Mouse (Mus musculus) myocyte (in vitro differentiated cells): ENCODE results near the gene Gm49673. TPM values are rescaled to one million over a fixed set of nuclear protein-coding genes. Genes with fewer than 3 reads are reported as not detected.
"Not testable (repeated sequence)": the region's sequence is repeated elsewhere in the genome, so short reads cannot be mapped to it uniquely, and the experiment has no call there.

Experiments used
- H3K27me3 ChIP-seq: one replicate; pipeline ENCODE4 v1.6.1; 2011; ENCODE audit not compliant: control insufficient read depth, insufficient read depth, insufficient read length
- H3K36me3 ChIP-seq: one replicate; pipeline ENCODE4 v1.6.1; 2011; ENCODE audit not compliant: control insufficient read depth, insufficient read depth
- H3K4me2 ChIP-seq: one replicate; pipeline ENCODE4 v1.6.1; 2011; ENCODE audit warnings: low read depth, control low read depth
- H3K4me3 ChIP-seq: one replicate; pipeline ENCODE4 v1.5.1; 2011; ENCODE audit warnings: mild to moderate bottlenecking, control low read depth, moderate library complexity
- H3K79me2 ChIP-seq: one replicate; pipeline ENCODE4 v1.6.1; 2011; ENCODE audit not compliant: control insufficient read depth, insufficient read depth
- H3ac ChIP-seq: one replicate; pipeline ENCODE4 v1.6.1; 2011; ENCODE audit not compliant: control insufficient read depth, insufficient read length
- CEBPB ChIP-seq: IDR thresholded peaks from 2 replicates; pipeline ENCODE4 v1.6.1; 2011; ENCODE audit warnings: mild to moderate bottlenecking, moderate library complexity; ENCODE audit not compliant: poor library complexity, insufficient read depth, severe bottlenecking
- polyA plus RNA-seq: library from polyadenylated mRNA; unstranded; fragments of >200 nt; fragmentation: generic; extraction: Trizol; gene quantifications from one replicate; pipeline ENCODE4 v1.2.1, GENCODE M21; 2012; ENCODE audit warnings: missing spikeins

Gene Gm49673
- polyA plus RNA-seq, 1 experiment: not detected

DNA sequence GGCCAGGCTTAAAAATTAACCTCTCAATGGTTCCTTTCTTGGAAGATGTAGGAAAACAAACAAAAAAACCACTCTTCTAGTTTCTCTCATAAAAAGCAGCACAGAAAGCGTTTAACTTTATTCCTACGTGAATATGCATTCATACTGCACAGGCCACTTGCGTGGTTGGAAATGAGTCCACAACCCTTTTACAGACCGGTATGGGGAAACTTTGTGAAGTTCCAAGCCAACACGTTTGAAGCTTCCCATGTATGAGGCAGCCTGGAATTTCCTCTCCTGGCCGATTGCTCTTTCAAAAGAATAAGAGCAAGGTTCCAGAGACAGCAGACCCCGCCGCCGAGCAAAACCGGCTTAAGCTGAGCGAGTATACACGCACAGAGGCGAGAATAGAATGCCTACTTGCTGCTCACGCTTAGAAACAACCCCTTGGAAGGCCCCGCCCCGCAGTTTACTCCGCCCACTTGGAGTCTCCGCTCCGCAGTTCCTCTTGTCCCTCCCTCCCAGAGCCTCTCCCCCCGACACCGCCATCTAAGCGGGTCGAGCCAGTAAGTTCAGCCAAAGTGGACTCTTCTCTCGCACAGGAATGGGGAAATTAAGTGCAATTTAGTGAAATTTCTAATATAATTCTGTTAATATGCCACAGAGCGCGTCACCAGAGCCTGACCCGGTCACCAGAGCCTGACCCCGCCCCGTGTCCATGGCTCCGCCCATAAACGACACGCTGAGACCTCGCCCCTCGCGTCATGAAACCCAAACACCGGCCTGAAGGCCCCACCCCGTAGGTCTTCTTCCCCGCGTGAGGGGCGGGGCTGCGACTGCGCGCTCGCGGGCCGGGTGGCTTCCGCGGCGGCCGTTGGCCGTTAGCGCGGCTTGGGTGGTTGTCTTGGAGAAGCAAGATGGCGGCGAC, 17.4 kb upstream of the Gm49673 start, which contains the start of gene Fgfr1op:
TSS of gene Fgfr1op (plus strand) at position 801 of the 907 bp plus-strand sequence.
- Histone ChIP-seq H3ac (peak within 1 kb of the TSS; percentile 53), H3K4me3 (peak within 1 kb of the TSS; percentile 31), H3K4me2 (peak within 1 kb of the TSS; percentile 80)
- H3K36me3 ChIP-seq, H3K79me2 ChIP-seq, H3K27me3 ChIP-seq: not testable (repeated sequence)

DNA sequence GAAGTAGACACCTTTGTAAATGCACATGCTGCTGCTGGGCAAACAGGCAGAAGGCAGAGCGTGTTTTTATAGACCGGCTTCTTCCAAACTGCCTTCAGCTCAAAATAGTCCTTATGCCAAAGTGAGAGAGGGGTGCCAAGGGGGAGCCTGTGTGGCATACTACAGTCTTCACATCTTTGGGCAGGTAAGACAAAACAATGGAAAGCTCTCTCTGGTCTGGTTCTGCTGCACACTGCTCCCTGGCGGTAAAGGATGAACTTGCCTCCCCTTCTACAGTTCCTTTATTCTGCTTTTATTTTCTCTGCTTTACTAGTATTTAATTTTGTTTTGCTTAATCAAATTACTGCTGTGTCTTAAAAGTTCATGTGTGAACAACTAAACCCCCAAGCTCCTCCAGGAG, 13.4 kb upstream of the Gm49673 start:
- not testable (repeated sequence) for H3K79me2 ChIP-seq, H3K27me3 ChIP-seq, H3K4me2 ChIP-seq, H3K36me3 ChIP-seq, H3ac ChIP-seq, H3K4me3 ChIP-seq

DNA sequence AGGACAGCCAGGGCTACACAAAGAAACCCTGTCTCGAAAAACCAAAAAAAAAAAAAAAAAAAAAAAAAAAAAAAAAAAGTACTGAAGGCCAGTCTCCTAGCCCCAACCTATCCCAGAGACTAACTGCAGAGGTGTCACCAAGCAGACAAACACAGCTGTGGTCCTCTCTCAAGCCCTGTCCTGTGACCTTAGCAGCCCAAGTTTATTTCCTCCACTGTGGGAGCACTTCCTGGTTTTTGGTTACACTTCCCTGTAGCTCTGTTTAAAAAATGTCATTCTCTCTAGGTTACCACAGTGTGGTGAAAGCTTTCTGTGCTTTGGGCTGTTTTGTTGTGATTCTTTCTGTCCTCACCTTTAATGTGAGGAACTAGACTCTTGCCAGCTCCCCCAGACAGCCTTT, 11.0 kb upstream of the Gm49673 start:
- H3K79me2 ChIP-seq, H3K4me2 ChIP-seq, H3K27me3 ChIP-seq, H3ac ChIP-seq, H3K4me3 ChIP-seq, H3K36me3 ChIP-seq: not testable (repeated sequence)

DNA sequence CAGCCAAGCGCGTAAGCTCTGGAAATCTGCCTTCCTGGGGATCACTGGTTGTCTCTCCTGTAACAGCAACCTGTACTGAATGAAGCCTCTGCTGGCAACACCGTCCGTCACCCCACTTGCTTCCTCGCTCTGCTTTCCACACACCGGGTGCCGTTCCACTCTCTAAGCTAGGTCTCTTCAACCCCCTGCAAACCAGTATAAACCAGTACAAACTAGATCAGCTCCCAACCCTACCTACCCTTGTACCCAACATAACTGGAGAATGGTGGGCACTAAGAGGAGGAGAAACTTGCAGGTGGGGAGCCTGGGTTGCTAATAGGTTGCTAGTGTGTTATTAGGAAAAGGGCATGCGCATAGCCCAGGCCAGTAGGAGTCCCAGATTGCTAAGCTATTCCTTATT, 8.4 kb upstream of the Gm49673 start:
- not testable (repeated sequence) for H3K4me3 ChIP-seq, H3K4me2 ChIP-seq, H3K36me3 ChIP-seq, H3ac ChIP-seq, H3K27me3 ChIP-seq, H3K79me2 ChIP-seq

DNA sequence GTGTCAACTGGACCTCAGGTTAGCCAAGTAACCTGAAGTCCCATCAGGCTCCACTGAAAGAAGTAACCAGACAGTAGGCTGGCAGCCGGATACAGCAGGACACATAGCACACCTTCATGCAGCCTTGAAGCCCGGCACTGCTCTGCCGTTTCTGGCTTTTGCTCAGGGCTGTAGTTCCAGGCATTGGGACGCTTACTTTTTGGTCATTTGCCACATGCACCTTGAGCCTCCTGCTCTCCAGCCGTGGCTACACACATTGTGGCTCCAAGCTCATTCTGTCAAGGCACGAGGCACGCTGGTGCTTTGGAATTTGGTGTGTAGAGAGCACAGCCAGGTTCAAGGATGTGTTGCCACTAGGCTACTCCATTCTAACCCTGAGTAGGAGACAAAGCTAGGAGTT, 7.4 kb upstream of the Gm49673 start:
- not testable (repeated sequence) for H3K27me3 ChIP-seq, H3K4me3 ChIP-seq, H3K79me2 ChIP-seq, H3K4me2 ChIP-seq, H3ac ChIP-seq, H3K36me3 ChIP-seq

DNA sequence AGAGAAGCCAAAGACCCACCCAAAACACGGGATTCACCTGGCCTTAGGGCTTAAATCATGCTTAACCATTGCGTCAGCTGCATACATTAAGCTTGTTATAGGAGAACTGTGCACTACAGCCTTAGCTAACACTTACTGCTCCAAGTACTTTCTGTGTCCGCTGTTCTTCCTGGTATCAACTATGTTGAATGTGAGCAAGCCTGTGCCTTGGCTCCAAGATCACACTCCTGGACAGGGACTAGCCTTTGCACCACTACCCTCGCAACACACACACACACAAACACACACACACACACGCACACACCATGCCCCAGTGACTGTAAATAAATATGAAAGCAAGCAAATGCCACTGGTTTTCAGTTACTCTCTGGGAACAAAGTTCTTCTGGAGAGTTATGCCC, 657 bp downstream of the Gm49673 start:
- not testable (repeated sequence) for H3K27me3 ChIP-seq, H3K36me3 ChIP-seq
- Histone ChIP-seq H3K4me3 (peak overlapping the region; percentile 70), H3K79me2 (peaks cover 11% of the 10 kb centered on the region), H3ac (peak overlapping the region; percentile 84), H3K4me2 (peak overlapping the region; percentile 85)

DNA sequence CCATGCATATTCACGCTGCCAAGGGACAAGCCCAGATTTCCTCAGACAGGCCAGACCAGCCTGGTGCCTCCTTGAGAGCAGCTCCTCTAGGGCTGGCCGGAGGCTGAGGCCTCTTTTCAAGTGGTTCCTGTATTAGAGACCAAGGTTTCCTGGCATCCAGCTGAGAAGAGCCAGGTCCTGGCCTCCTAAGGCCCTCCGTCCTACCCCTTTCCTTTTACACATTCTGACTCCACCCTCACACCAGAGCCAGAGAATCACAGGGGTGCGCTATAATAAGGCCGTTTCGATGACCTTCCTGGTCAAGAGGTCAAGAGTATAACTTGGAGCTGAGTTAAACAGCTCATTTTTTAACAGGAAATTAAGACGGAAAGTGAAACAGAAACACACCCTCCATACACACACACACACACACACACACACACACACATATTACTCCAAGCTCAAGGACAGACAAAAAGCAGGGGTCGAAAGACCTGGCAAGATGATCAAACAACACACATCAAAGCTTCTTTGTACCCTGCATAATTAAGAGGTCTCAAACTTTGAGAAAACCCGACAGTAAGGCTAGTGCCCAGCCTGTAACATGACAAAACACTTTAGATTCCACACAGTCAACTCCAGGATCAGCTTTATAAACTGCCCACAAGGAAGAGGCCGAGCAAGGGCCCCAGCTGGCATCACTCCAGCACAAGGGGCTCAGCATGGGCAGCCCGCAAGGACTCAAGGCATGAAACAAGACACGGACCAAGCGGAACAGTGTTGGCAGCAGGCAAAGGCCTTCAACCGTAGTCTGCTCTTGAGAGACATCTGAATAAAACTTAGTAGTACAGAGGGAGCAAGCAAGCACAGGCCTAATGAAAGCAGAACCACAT, 3.5 kb downstream of the Gm49673 start:
- H3ac ChIP-seq, H3K4me3 ChIP-seq, H3K27me3 ChIP-seq, H3K4me2 ChIP-seq: not testable (repeated sequence)
- Histone ChIP-seq H3K36me3 (peaks cover 10% of the 10 kb centered on the region), H3K79me2 (peaks cover 11% of the 10 kb centered on the region)

DNA sequence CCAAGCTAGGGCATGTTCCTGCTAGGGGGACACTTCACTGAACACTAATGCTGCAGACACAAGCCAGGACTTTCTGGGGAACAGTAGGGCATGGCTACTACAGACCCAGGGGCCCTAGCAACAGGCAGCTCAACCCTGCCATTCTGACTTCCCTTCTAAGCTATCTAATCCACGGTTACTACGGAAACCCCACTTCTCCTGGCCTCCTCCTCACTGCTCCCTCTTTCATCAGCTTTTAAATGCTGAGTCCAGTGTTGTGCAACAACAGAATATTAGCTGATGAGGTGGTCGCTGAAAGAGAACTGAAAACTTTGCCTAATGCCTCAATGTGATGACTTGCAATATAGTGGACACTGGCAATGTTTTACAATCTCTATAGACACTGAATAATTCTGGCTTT, 7.4 kb downstream of the Gm49673 start:
- H3K4me2 ChIP-seq, H3K27me3 ChIP-seq, H3K79me2 ChIP-seq, H3K4me3 ChIP-seq, H3ac ChIP-seq, H3K36me3 ChIP-seq: not testable (repeated sequence)

DNA sequence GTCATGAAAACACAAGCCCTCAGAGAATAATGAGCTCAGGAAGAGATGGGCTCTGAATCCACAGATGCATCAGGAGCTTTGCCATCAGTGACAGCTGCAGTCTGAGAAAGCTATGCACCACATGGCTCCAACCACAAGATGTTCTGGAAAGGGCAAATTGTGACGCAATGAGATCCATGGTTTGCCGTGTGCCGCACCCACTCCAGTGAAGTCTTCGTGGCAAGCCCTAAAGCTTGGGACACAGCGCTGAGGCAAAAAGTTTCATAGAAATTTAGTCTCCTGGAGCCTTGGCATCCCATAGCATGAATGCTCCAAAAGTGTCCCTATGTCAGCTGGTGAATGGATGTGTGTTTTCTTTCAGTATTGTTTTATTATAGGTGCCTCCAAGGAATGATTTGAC, 9.5 kb downstream of the Gm49673 start:
- H3ac ChIP-seq, H3K79me2 ChIP-seq, H3K4me2 ChIP-seq, H3K36me3 ChIP-seq, H3K4me3 ChIP-seq, H3K27me3 ChIP-seq: not testable (repeated sequence)
- peak; percentile 73 for TF ChIP-seq CEBPB

DNA sequence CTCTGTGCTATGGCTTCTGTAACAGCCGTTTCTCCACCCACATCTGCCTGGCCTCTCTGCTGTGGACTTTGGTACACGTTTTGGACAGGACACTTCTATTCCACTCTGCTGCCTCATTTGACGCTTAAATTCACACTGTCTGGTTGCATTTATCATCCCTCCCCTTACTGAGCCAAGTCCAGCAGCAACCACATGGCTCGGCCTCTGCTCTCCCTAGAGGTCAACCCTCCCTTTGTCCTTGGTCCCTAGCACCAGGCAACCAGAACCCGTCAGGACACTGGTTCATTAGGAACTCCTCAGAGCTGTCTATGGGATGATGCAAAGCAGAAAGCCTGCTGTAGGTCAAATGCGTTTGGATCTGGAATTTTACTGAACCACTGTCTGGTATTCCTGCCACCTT, 16.7 kb downstream of the Gm49673 start:
- H3K79me2 ChIP-seq, H3ac ChIP-seq, H3K4me2 ChIP-seq, H3K4me3 ChIP-seq, H3K27me3 ChIP-seq, H3K36me3 ChIP-seq: not testable (repeated sequence)

DNA sequence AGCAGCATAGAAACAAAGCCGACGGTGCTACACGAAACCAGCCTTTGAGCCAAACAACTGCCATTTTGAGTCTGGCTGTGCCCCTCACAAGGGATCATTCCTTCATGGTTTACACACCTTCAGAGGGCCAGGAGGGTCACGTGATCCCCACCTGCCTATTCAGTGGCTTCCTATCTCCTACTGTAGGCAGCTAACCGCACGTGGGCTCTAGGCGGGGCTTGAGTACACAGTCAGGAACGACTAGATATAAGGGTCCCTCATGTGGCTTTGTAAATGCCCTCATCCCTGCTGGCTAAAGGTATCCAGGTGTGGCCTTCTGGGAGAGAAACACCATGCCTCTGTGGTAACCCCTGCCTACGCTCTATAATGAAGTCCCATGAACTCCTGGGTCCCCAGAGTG, 18.0 kb downstream of the Gm49673 start:
- not testable (repeated sequence) for H3K27me3 ChIP-seq, H3K36me3 ChIP-seq, H3K79me2 ChIP-seq, H3K4me2 ChIP-seq, H3ac ChIP-seq, H3K4me3 ChIP-seq

DNA sequence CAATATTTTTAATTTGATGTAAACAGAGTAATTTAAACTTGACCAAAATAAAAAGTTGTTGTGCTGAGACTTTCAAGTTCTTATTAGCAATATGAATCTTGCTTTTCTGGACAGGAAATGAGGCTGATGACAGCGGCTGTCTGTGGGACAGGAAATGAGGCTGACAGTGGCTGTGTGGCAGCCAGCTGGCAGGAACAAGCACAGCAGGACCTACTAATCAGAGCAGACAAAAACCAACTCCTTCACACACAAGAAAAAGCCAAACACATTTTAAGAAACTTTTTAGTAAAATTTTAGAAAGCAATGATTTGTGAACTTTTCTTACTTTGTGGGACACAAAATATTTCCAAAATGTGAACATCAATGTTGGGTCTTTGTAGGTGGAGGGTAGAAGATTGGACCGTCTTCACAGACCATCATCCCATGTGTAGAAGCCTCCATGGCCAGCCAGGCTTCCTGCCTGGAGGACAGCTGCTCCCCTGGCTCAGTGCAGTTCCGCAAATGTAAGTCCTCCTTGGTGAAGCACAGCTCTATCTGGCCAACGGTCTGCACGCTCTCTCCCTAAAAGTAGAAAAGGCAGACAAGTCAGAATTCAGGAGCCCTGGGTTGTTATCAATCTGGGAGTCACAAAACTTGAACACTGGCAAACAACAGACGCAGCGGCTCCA, 19.1 kb downstream of the Gm49673 start:
- not testable (repeated sequence) for H3K36me3 ChIP-seq, H3ac ChIP-seq, H3K27me3 ChIP-seq, H3K79me2 ChIP-seq, H3K4me2 ChIP-seq, H3K4me3 ChIP-seq
